Mouse (Mus musculus) adrenal gland, adult 18-20 months (tissue): ENCODE measurements around the gene 1700001C19Rik. TPM values are rescaled to one million over a fixed set of nuclear protein-coding genes. Genes with fewer than 3 reads are reported as not detected.

Experiments
- DNase-seq, 2 experiments: peaks; one replicate each; pipeline ENCODE4 v3.0.0; 2021 to 2022; ENCODE audit warnings: low spot score in 2 of 2
- long read RNA-seq, 2 experiments: library from polyadenylated mRNA; stranded (forward); transcript quantifications; one replicate each; pipeline ENCODE4 v2.0.0; 2021
- total RNA-seq, 2 experiments: library from RNA; stranded (reverse); gene quantifications; 1 replicate in 1 of 2; 2 replicates in 1 of 2; pipeline ENCODE4 v1.2.3; 2021

1700001C19Rik gene
- not detected for total RNA-seq
- long read RNA-seq, experiment 1: 0 reads
- long read RNA-seq, experiment 2: 0 reads

GRCm38 (mm10) chr17:47436907-47437547 lies at the start of gene 1700001C19Rik:
TSS of gene 1700001C19Rik (minus strand) at chr17:47437376.
- DNase-seq: no peak

- DNase-seq: no peak
These were observed 48.6 kb upstream of the 1700001C19Rik start for GRCm38 (mm10) chr17:47485791-47486190.

GRCm38 (mm10) chr17:47484993-47485392 lies 47.8 kb upstream of the 1700001C19Rik start:
- no peak for DNase-seq

GRCm38 (mm10) chr17:47484241-47484921 lies 47.2 kb upstream of the 1700001C19Rik start:
- DNase-seq: no peak

- DNase-seq: peak; percentile 37 to 71
These were observed 45.2 kb upstream of the 1700001C19Rik start for GRCm38 (mm10) chr17:47482401-47482800.

- no peak for DNase-seq
These were observed 42.7 kb upstream of the 1700001C19Rik start for GRCm38 (mm10) chr17:47479887-47480286.

- DNase-seq: no peak
These were observed 38.5 kb upstream of the 1700001C19Rik start for GRCm38 (mm10) chr17:47475714-47476113.

- no peak for DNase-seq
These were observed 38.0 kb upstream of the 1700001C19Rik start for GRCm38 (mm10) chr17:47475181-47475580.

GRCm38 (mm10) chr17:47474250-47474649 lies 37.1 kb upstream of the 1700001C19Rik start:
- DNase-seq: no peak

GRCm38 (mm10) chr17:47473434-47473974 lies 36.3 kb upstream of the 1700001C19Rik start:
- peak; percentile 61 to 79 for DNase-seq

- no peak for DNase-seq
These were observed 35.5 kb upstream of the 1700001C19Rik start for GRCm38 (mm10) chr17:47472435-47473350.

- DNase-seq: no peak
These were observed 33.5 kb upstream of the 1700001C19Rik start for GRCm38 (mm10) chr17:47470686-47471085.

GRCm38 (mm10) chr17:47470121-47470520 lies 32.9 kb upstream of the 1700001C19Rik start:
- DNase-seq: no peak

GRCm38 (mm10) chr17:47469642-47470041 lies 32.5 kb upstream of the 1700001C19Rik start:
- no peak for DNase-seq

GRCm38 (mm10) chr17:47468466-47468865 lies 31.3 kb upstream of the 1700001C19Rik start:
- no peak for DNase-seq

- no peak for DNase-seq
These were observed 30.9 kb upstream of the 1700001C19Rik start for GRCm38 (mm10) chr17:47468063-47468462.

- DNase-seq: no peak
These were observed 30.5 kb upstream of the 1700001C19Rik start for GRCm38 (mm10) chr17:47467659-47468058.

- DNase-seq: no peak
These were observed 29.1 kb upstream of the 1700001C19Rik start for GRCm38 (mm10) chr17:47466284-47466683.

GRCm38 (mm10) chr17:47465016-47465415 lies 27.8 kb upstream of the 1700001C19Rik start:
- DNase-seq: no peak

- no peak for DNase-seq
These were observed 27.2 kb upstream of the 1700001C19Rik start for GRCm38 (mm10) chr17:47464248-47464965.
